Mouse (Mus musculus): ENCODE measurements around the gene Flrt2. TPM values are rescaled to one million over a fixed set of nuclear protein-coding genes. Genes with fewer than 3 reads are reported as not detected.

Gene Flrt2
- polyA plus RNA-seq, 1 experiment: 0.20 TPM

DNA sequence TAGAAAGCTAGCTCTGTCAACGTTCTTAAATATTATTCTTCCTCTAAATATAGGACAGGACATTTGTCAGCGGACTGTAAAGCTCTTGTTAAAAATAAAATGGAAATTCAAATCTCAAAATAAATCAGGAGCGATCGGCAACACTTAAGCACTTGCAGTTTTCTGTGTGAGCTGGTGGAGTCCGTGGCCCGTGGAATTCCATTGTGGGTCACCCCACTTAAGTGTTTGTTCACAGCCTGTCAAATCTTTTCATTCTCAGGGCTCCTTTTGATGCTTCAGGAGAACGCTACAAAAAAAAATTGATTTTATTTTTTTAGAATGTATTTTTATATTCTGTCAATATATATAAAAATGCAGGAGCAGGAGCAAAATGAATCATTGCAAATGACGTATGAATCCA lies 45.5 kb downstream of the Flrt2 start:
- H3K4me3 ChIP-seq (ENCODE audit: low read depth, low read length): no peak overlapping the region
- no peaks in the 10 kb centered on the region for H3K4me1 ChIP-seq (ENCODE audit: control insufficient read depth, insufficient read depth, insufficient read length, low read length)
- H3K27ac ChIP-seq (ENCODE audit: insufficient read depth, low read depth, low read length): no peak overlapping the region
- no peaks in the 10 kb centered on the region for H3K36me3 ChIP-seq (ENCODE audit: control insufficient read depth, insufficient read depth, low read length)
- WGBS: 72% methylated on average over 8 of the region's 8 CpGs
- no peak for TF ChIP-seq POLR2A (IDR thresholded peaks at IDR 0.05; ENCODE audit: low read depth, low read length)
- no peaks in the 10 kb centered on the region; the same call in 1 of the 2 replicates for H3K27me3 ChIP-seq (ENCODE audit: control insufficient read depth, insufficient read depth, low read length)

GRCm38 (mm10) chr12:95738031-95738430 lies 46.0 kb downstream of the Flrt2 start:
- Histone ChIP-seq H3K4me3 (ENCODE audit: low read depth, low read length) (no peak overlapping the region), H3K27ac (ENCODE audit: insufficient read depth, low read depth, low read length) (no peak overlapping the region), H3K4me1 (ENCODE audit: control insufficient read depth, insufficient read depth, insufficient read length, low read length) (no peaks in the 10 kb centered on the region), H3K27me3 (ENCODE audit: control insufficient read depth, insufficient read depth, low read length) (no peaks in the 10 kb centered on the region; the same call in 1 of the 2 replicates), H3K36me3 (ENCODE audit: control insufficient read depth, insufficient read depth, low read length) (no peaks in the 10 kb centered on the region)
- 65% methylated on average over 5 of the region's 5 CpGs for WGBS
- TF ChIP-seq POLR2A (IDR thresholded peaks at IDR 0.05; ENCODE audit: low read depth, low read length): no peak
- no peak for TF ChIP-seq CTCF (IDR thresholded peaks at IDR 0.05; ENCODE audit: extremely low read depth, insufficient read length, insufficient replicate concordance, low read depth, low read length)

DNA sequence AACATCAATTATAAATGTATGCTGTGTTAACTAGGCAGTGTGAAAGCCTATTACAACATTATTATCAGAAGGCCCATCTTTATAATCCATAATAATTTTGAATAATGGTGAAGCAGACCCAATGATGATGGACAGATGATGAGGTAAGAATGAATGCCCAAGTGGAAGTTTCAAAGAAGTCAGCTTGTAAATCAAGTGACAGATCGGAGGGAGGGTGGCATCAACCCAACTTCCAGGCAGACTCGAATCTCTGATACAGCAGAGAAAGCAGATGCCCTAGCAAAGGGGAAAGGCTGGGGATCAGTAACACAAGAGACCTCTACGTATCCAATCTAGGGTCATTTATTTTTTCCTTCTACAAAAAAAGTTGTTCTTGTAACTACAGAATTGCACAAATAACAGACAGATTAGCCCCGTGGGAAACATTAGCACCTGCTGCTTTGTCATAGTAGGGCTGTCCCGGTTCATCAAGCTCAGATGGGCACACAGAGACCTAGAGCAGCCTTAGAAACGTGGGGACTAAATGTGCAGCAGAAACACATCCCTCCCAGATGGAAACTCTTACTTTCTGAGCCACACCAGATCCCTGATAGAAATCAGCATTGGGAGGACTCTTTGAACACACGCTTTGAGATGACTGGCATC lies 46.6 kb downstream of the Flrt2 start:
- WGBS: 70% methylated on average over 7 of the region's 7 CpGs
- Histone ChIP-seq H3K4me3 (ENCODE audit: low read depth, low read length) (no peak overlapping the region), H3K27ac (ENCODE audit: insufficient read depth, low read depth, low read length) (no peak overlapping the region), H3K36me3 (ENCODE audit: control insufficient read depth, insufficient read depth, low read length) (no peaks in the 10 kb centered on the region), H3K4me1 (ENCODE audit: control insufficient read depth, insufficient read depth, insufficient read length, low read length) (no peaks in the 10 kb centered on the region), H3K27me3 (ENCODE audit: control insufficient read depth, insufficient read depth, low read length) (no peaks in the 10 kb centered on the region; the same call in 1 of the 2 replicates)
- no peak for TF ChIP-seq CTCF (IDR thresholded peaks at IDR 0.05; ENCODE audit: extremely low read depth, insufficient read length, insufficient replicate concordance, low read depth, low read length)
- TF ChIP-seq POLR2A (IDR thresholded peaks at IDR 0.05; ENCODE audit: low read depth, low read length): no peak

- H3K4me1 ChIP-seq (ENCODE audit: control insufficient read depth, insufficient read depth, insufficient read length, low read length): no peaks in the 10 kb centered on the region
- TF ChIP-seq POLR2A (IDR thresholded peaks at IDR 0.05; ENCODE audit: low read depth, low read length) (no peak), CTCF (IDR thresholded peaks at IDR 0.05; ENCODE audit: extremely low read depth, insufficient read length, insufficient replicate concordance, low read depth, low read length) (no peak)
- no peaks in the 10 kb centered on the region for H3K36me3 ChIP-seq (ENCODE audit: control insufficient read depth, insufficient read depth, low read length)
- H3K27me3 ChIP-seq (ENCODE audit: control insufficient read depth, insufficient read depth, low read length): no peaks in the 10 kb centered on the region
- 76% methylated on average over 5 of the region's 5 CpGs for WGBS
- no peak overlapping the region for H3K4me3 ChIP-seq (ENCODE audit: low read depth, low read length)
- H3K27ac ChIP-seq (ENCODE audit: insufficient read depth, low read depth, low read length): no peak overlapping the region
Observed at GRCm38 (mm10) chr12:95739739-95740138, 47.7 kb downstream of the Flrt2 start.

DNA sequence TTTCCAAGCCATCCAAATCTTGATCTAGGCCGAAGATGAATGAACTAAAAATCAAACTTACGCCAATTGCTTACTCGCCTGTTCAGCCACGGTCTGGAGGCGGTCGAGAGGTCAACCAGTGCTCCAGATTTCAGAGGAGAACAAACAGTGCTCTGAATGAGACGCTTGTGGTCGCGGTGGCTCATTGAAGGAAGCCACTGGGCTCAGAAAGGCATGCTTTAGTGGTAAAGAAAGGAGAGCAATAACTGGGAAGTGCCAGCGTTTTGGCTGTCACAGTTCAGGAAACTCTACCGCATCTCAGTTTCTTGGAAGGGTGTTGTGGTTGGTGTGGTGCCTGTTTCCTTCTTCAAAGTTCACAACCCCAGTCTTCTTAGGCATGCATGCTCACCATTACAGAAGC lies 49.3 kb downstream of the Flrt2 start:
- no peak overlapping the region for H3K4me3 ChIP-seq (ENCODE audit: low read depth, low read length)
- H3K4me1 ChIP-seq (ENCODE audit: control insufficient read depth, insufficient read depth, insufficient read length, low read length): no peaks in the 10 kb centered on the region
- H3K27ac ChIP-seq (ENCODE audit: insufficient read depth, low read depth, low read length): no peak overlapping the region
- H3K36me3 ChIP-seq (ENCODE audit: control insufficient read depth, insufficient read depth, low read length): no peaks in the 10 kb centered on the region
- H3K27me3 ChIP-seq (ENCODE audit: control insufficient read depth, insufficient read depth, low read length): no peaks in the 10 kb centered on the region
- WGBS: 61% methylated on average over 11 of the region's 11 CpGs
- TF ChIP-seq POLR2A (IDR thresholded peaks at IDR 0.05; ENCODE audit: low read depth, low read length): no peak
- no peak for TF ChIP-seq CTCF (IDR thresholded peaks at IDR 0.05; ENCODE audit: extremely low read depth, insufficient read length, insufficient replicate concordance, low read depth, low read length)

GRCm38 (mm10) chr12:95744307-95744706 lies 52.3 kb downstream of the Flrt2 start:
- Histone ChIP-seq H3K4me1 (ENCODE audit: control insufficient read depth, insufficient read depth, insufficient read length, low read length) (no peaks in the 10 kb centered on the region), H3K27ac (ENCODE audit: insufficient read depth, low read depth, low read length) (no peak overlapping the region), H3K4me3 (ENCODE audit: low read depth, low read length) (no peak overlapping the region), H3K36me3 (ENCODE audit: control insufficient read depth, insufficient read depth, low read length) (no peaks in the 10 kb centered on the region), H3K27me3 (ENCODE audit: control insufficient read depth, insufficient read depth, low read length) (no peaks in the 10 kb centered on the region)
- no peak for TF ChIP-seq POLR2A (IDR thresholded peaks at IDR 0.05; ENCODE audit: low read depth, low read length)
- TF ChIP-seq CTCF (IDR thresholded peaks at IDR 0.05; ENCODE audit: extremely low read depth, insufficient read length, insufficient replicate concordance, low read depth, low read length): no peak
- WGBS: 71% methylated on average over 4 of the region's 4 CpGs

DNA sequence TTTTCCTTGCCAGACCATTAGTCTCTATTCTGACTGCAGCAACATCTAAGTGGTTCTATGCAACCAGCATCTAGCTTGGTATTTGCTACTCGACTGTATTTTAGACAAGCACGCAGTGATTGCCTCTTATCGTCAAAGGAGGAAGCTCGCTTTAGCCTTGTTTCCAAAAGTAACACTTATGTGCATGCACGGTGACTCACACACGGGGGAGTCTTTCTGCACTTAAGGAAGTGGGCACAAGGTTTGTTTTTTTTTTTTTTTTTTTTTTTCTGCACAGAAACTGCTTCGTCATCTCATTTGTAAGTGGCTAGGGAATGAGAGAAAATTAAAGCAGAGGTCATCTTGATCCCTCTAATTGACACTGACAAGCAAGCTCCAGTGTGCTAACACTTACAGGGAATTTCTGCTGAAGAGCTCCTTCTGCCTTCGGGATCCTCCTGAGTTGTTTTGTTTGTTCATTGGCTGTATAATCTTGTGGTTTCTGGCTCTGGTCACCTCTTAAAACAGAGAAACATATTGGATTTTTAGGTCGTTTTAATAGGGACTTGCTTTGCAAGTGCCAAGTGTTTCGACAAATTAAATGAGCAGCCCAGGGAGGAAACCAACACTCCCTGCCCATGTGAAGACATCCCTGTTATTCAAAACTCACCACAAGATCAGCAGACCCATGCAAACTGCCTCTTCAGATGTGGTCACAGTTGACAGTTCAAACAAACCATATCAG lies 55.0 kb downstream of the Flrt2 start:
- no peaks in the 10 kb centered on the region for H3K27me3 ChIP-seq (ENCODE audit: control insufficient read depth, insufficient read depth, low read length)
- TF ChIP-seq POLR2A (IDR thresholded peaks at IDR 0.05; ENCODE audit: low read depth, low read length) (no peak), CTCF (IDR thresholded peaks at IDR 0.05; ENCODE audit: extremely low read depth, insufficient read length, insufficient replicate concordance, low read depth, low read length) (no peak)
- no peaks in the 10 kb centered on the region for H3K4me1 ChIP-seq (ENCODE audit: control insufficient read depth, insufficient read depth, insufficient read length, low read length)
- 53% methylated on average over 10 of the region's 10 CpGs for WGBS
- no peaks in the 10 kb centered on the region for H3K36me3 ChIP-seq (ENCODE audit: control insufficient read depth, insufficient read depth, low read length)
- H3K27ac ChIP-seq (ENCODE audit: insufficient read depth, low read depth, low read length): no peak overlapping the region
- H3K4me3 ChIP-seq (ENCODE audit: low read depth, low read length): no peak overlapping the region

Measured in small intestine, adult 2 months (tissue).